27 mouse cellular contexts compared by ENCODE assay signal in the genomic region with DNA sequence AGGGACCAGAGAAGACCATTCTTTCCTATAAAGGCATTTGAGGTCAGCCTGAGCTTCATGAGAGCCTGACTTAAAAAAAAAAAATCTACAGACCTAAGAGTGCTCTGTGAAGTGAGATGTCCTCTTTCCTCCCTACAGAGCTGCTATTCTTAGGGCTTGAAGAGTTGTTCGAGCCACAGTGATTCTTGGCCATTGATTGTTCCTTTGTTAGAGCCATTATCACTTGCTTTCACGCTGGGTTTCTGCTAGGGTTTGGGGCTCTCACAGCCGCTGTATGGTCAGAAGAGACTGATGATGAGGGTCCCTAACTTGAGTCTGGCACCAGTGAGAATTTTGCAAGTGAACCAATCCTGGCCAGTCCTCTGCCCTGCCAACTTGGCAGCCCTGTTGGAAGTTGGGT.
A peak's percentile ranks its signal among the peaks of the same experiment; 100 is the strongest.
DNase-seq lines count a peak whose midpoint lies in the region; ATAC-seq lines count a peak whose summit lies in the region.
"Had no signal": no experiment of that assay in that cellular context is flagged by ENCODE, and none has a peak within 500 bp of the region (broad histone marks: within the 10 kb centered on the region; RNA-seq: fewer than 3 reads in every experiment).

No protein-coding gene starts in this region.

- H3K36me3 ChIP-seq in midbrain, embryonic 10.5 days: 0 out of 2 replicates have a peak, but pooled peaks cover 3% of the 10 kb centered on the region
- no peaks in the 10 kb centered on the region for H3K36me3 ChIP-seq in midbrain, embryonic 11.5 days (ENCODE audit: control insufficient read depth, insufficient read depth, low read length)
- H3K36me3 ChIP-seq: forebrain, embryonic 12.5 days; G1E had no signal

- H3K9me3 ChIP-seq in midbrain, embryonic 10.5 days (replicated peaks): no peaks in the 10 kb centered on the region
- H3K9me3 ChIP-seq in midbrain, embryonic 11.5 days (ENCODE audit: control insufficient read depth, low read length): no peaks in the 10 kb centered on the region
- H3K9me3 ChIP-seq: embryonic facial prominence, embryonic 13.5 days; embryonic facial prominence, embryonic 15.5 days; forebrain, embryonic 10.5 days; forebrain, embryonic 12.5 days had no signal

- no peak overlapping the region for H3K4me3 ChIP-seq in midbrain, embryonic 10.5 days
- no peak overlapping the region for H3K4me3 ChIP-seq in midbrain, embryonic 11.5 days (ENCODE audit: low read depth, low read length)
- H3K4me3 ChIP-seq: embryonic facial prominence, embryonic 13.5 days; embryonic facial prominence, embryonic 15.5 days; erythroblast, embryonic 14.5 days; forebrain, embryonic 10.5 days; forebrain, embryonic 12.5 days had no signal

- no peak for ATAC-seq in midbrain, embryonic 11.5 days (ENCODE audit: low FRiP score)
- ATAC-seq: activated CD4-positive, CD25-positive, alpha-beta regulatory T cell, adult 4 months; CD4-positive, CD25-positive, alpha-beta regulatory T cell, adult 4 months; forebrain, embryonic 14.5 days; forebrain, embryonic 16.5 days; Patski had no signal

- no peak overlapping the region for H3K4me2 ChIP-seq in midbrain, embryonic 11.5 days
- H3K4me2 ChIP-seq: embryonic facial prominence, embryonic 13.5 days; embryonic facial prominence, embryonic 15.5 days; forebrain, embryonic 12.5 days had no signal

- DNase-seq in midbrain, embryonic 10.5 days (ENCODE audit: low spot score): no peak
- no peak for DNase-seq in midbrain, embryonic 11.5 days (ENCODE audit: low spot score, missing footprints)
- peak; percentile 40 for DNase-seq in R1 (ENCODE audit: low read depth, low spot score)
- DNase-seq in adrenal gland, postnatal 36 days: no peak
- no peak for DNase-seq in lung, postnatal 10 days
- DNase-seq: adrenal gland, adult 8-10 months; adrenal gland, postnatal 14 days; B cell, adult 2 months; cerebellum, adult 11 months; cerebellum, adult 18-20 months; cerebellum, adult 8-10 months; cerebellum, adult 9-11 months; cerebellum, postnatal 14 days; cerebellum, postnatal 36 days; embryo, embryonic 11 days had no signal

- no peaks in the 10 kb centered on the region for H3K27me3 ChIP-seq in midbrain, embryonic 10.5 days (ENCODE audit: low read depth, poor library complexity, severe bottlenecking)
- H3K27me3 ChIP-seq in midbrain, embryonic 11.5 days (ENCODE audit: control insufficient read depth, insufficient read depth, low read length): no peaks in the 10 kb centered on the region
- H3K27me3 ChIP-seq: CH12.LX; embryonic facial prominence, embryonic 13.5 days; embryonic facial prominence, embryonic 15.5 days; forebrain, embryonic 12.5 days; Patski had no signal

- 39% methylated on average over 3 of the region's 3 CpGs for WGBS in midbrain, embryonic 10.5 days
- 24% methylated on average over 3 of the region's 3 CpGs for WGBS in midbrain, embryonic 11.5 days

- H3K4me1 ChIP-seq in midbrain, embryonic 10.5 days: peaks cover 31% of the 10 kb centered on the region
- no peaks in the 10 kb centered on the region for H3K4me1 ChIP-seq in midbrain, embryonic 11.5 days (ENCODE audit: control insufficient read depth, insufficient read depth, low read length)

- H3K9ac ChIP-seq in midbrain, embryonic 11.5 days (ENCODE audit: low read length): no peak overlapping the region
- H3K9ac ChIP-seq: embryonic facial prominence, embryonic 13.5 days; embryonic facial prominence, embryonic 15.5 days; forebrain, embryonic 12.5 days had no signal

- H3K27ac ChIP-seq in midbrain, embryonic 10.5 days (replicated peaks): 0 out of 2 replicates have a peak overlapping the region, but pooled peaks have one; percentile 0
- H3K27ac ChIP-seq in midbrain, embryonic 11.5 days (ENCODE audit: low read depth, low read length): no peak overlapping the region
- H3K27ac ChIP-seq: embryonic facial prominence, embryonic 13.5 days; embryonic facial prominence, embryonic 15.5 days; forebrain, embryonic 10.5 days; forebrain, embryonic 12.5 days had no signal
